In genomic region chr13:58637360-58638002, GRCm38 (mm10) we compare ENCODE assay signal across 8 mouse cellular contexts. TPM values are rescaled to one million over a fixed set of nuclear protein-coding genes. Genes with fewer than 3 reads are reported as not detected.
DNase-seq lines count a peak whose midpoint lies in the region; TF ChIP-seq lines count a peak whose summit lies in the region.

No protein-coding gene starts in this region.

- TF ChIP-seq POLR2A in thymus, adult 2 months (IDR thresholded peaks at IDR 0.05; ENCODE audit: control insufficient read depth, extremely low read depth, insufficient read depth, low read length, poor library complexity): no peak

- H3K4me3 ChIP-seq in thymus, adult 2 months (ENCODE audit: control insufficient read depth, insufficient read depth, low read length): no peak overlapping the region

- intact Hi-C loops in heart, postnatal 25 days (cut with DNase I): loop anchor here (2.0 to 10.0 kb wide), 6 partner anchors 435 to 1205 kb away; partner anchors contain the start of gene Spata31d1d

- no peaks in the 10 kb centered on the region for H3K27me3 ChIP-seq in thymus, adult 2 months (ENCODE audit: control insufficient read depth, insufficient read depth, low read length)

- H3K36me3 ChIP-seq in thymus, adult 2 months (ENCODE audit: control insufficient read depth, insufficient read depth, low read length): no peaks in the 10 kb centered on the region

- H3K4me1 ChIP-seq in thymus, adult 2 months (replicated peaks; ENCODE audit: control insufficient read depth, insufficient read depth, low read length): no peaks in the 10 kb centered on the region

- 0 out of 2 replicates have a peak, but pooled peaks have one; percentile 36 for TF ChIP-seq CTCF in thymus, adult 2 months (IDR thresholded peaks at IDR 0.05; ENCODE audit: borderline replicate concordance, control insufficient read depth, extremely low read depth, insufficient read depth, low read length, poor library complexity)

- WGBS in thymus, adult 2 months: 19% methylated on average over 13 of the region's 13 CpGs

- peak; percentile 44 to 78 for DNase-seq in heart, adult 18-20 months
- no peak for DNase-seq in heart, postnatal 25 days (ENCODE audit: low spot score)
- peak; percentile 75 for DNase-seq in NIH3T3 (ENCODE audit: low read depth)
- DNase-seq in cerebellum, postnatal 14 days: peak; percentile 82 to 86
- DNase-seq in frontal cortex, postnatal 36 days (ENCODE audit: low spot score in 2 of 2): peak; percentile 58 to 81
- peak; percentile 59 to 79 for DNase-seq in layer of hippocampus, postnatal 14 days (ENCODE audit: low spot score in 2 of 2)
- peak; percentile 84 for DNase-seq in mesoderm, embryonic 11.5 days (ENCODE audit: low read depth, low spot score)
- DNase-seq in thymus, adult 2 months: peak; percentile 37

- no peak overlapping the region for H3K27ac ChIP-seq in thymus, adult 2 months (ENCODE audit: control insufficient read depth, insufficient read depth, low read length)

RNA-seq across cellular contexts. Expression of gene Slc28a3, which starts 26.8 kb away (rescaled TPM):
- under 1 TPM in 1 of 2 experiments, not detected in 1; 0.13 TPM for total RNA-seq in heart, adult 18-20 months (2021)
- total RNA-seq in heart, postnatal 25 days (2021): not detected
- under 1 TPM; 0.07 to 0.85 TPM for total RNA-seq in layer of hippocampus, postnatal 14 days (2021)
- 0.07 and 0.09 TPM in 2 replicates for polyA plus RNA-seq in thymus, adult 2 months (2012; rRNA removed)
